Mouse (Mus musculus): ENCODE data around the gene Clic1.

The Clic1 gene

DNA sequence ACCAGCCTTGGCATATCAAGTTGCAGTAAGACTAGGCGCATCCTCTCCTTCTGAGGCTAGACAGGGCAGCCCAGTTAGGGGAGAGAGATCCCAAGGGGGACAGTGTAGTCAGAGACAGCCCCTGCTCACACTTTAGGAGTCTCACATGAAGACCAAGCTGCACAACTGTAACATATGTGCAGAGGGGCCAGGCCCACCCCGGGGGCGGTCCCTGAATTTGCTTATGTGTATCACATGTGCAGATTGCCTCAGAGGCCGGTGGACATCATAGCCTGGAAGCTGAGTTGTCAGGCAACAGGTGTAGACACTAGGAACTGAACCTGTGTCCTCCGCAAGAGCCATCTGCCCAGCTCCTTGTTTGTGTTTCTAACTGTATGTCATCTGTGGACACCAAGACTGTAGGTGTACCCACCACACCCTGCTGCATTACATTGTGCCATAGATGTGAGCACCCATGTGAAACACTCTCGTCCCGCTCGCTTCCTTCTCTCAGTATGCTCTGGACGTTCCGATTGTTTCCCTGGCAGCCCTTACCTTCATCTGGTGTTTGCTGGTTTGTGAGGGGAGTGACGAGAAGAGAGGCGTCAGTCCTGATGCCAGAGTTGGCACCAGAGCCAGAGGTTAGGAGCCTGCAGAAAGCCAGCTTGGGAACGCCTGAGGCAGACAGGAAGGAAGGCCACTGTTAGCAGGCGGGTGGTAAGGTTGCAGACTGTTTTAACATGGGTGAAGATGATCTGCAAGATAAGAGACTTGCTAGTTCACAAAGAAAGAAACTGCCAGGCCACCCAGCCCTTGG, 42.8 kb downstream of the Clic1 start:
- DNase-seq, result no peak

DNA sequence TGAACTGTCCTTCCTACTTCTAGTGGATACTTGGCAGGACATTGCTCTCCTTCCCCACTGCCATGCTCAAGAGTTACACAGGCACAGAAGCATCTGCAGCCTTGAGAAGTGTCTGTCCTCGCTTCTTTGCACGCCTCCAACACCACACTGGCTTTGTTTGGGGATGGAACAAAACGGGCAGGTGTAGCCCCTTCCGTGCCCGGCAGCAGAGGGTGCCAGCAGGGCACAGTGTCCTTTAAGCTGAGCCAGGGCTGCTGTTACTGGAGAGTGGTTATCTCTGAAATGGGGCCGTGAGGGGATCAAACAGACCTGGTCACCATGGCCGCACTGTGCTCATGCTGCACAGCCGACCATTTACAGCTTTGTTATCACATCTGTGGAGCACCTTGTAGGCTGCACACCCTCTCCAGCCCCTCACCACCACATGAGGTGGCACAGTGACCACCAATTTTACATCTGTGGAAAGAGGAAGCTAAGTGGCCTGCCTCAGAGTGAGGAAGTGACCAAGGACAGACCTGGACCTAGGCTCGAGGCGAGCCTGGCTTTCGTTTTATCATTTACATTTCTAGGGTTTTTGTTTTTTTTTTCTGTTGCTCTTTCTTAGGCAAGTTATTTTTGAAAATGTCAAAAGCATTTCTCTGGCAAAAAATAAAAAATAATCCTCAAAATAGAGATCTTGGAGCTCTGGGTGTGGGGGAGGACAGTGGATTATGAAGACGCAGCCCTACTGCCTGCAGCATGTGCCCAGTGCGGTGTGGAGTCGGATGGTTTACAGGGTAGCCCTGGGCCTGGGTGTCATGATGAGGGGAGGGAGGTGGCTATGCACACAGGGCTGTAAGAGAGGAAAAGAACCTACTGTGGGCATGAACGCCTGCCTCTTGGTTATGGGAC, 45.0 kb downstream of the Clic1 start:
- no peak for DNase-seq

DNA sequence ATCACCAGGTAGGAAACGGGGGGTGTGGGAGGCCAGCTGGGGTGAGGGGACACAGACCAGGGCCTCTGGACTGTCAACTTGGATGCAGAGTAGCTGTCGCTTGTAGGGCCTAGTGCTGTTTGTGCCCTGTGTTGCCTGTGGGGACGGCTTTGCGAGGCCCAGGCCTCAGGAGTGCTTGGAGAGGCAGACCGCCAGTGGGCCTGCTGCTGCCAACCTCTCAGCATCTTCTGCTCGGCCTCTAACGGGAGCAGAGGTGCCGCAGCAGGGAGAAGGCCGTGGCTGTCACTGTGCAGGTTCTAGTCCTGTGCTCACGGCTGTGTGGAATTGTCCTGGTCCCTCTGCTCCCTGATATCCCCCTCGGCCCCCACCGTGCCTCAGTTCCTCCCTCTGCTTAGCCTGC, 46.8 kb downstream of the Clic1 start:
- no peak for DNase-seq

DNA sequence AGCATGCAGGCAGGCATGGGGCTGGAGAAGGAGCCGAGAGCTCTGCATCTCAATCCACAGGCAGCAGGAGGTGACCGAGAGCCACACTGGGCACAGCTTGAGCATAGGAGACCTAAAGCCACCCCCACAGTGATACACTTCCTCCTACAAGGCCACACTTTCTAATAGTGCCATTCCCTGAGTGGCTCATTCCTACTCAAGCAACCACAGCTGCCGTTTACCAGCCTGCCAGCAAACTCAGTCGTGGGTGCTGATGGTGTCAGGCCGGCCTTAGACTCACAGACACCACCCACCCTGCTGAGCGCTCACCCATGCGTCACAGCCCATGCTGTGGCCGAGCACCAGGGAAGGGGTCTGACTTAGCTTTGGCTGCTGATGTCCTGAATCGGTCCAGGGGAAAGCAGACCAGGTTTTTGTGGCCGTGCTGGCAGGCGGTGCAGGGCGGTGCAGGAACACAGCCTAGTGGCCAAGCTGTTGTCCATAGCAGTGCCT, 47.4 kb downstream of the Clic1 start:
- no peak for DNase-seq

- DNase-seq, result no peak
These were observed 50.5 kb downstream of the Clic1 start for GRCm38 (mm10) chr17:35100196-35100765.

DNA sequence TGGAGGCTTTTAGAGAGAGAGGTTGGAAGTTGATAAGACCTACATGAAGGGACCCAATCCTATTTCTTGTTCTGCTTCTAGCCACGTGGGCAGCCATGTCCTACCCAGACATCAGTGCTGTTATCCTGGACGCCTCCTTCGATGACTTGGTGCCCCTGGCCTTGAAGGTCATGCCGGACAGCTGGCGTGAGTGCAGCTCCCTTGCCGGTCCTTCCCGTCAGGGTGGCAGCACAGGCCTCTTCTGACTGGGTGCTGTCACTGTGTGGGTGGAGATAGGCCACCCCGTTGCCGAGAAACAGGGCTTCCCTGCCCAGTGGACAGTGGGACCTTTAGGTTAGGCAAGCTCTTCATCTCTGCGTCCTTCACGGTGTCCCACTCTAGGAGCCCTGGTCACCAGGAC, 51.4 kb downstream of the Clic1 start:
- no peak for DNase-seq

DNA sequence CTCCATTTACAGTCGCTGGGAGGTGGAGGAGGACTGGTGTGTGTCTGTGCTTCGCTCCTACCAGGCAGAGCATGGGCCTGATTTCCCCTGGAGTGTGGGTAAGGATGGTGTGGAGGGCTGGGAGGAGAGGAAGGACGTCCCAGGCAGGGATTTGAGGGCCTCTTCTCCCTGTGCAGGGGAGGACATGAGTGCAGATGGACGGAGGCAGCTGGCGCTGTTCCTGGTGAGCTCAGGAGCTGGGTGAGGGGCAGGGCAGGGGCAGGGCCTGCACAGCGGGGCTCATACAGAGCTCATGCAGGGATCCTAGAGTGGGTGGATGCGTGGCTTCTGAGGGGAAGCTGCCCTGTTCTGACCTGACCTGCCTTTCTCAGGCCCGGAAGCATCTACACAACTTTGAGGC, 52.5 kb downstream of the Clic1 start:
- DNase-seq, result no peak

- DNase-seq, result no peak
These were observed 53.5 kb downstream of the Clic1 start for GRCm38 (mm10) chr17:35103221-35103690.

- no peak for DNase-seq
These were observed 54.3 kb downstream of the Clic1 start for GRCm38 (mm10) chr17:35104079-35104478.

DNA sequence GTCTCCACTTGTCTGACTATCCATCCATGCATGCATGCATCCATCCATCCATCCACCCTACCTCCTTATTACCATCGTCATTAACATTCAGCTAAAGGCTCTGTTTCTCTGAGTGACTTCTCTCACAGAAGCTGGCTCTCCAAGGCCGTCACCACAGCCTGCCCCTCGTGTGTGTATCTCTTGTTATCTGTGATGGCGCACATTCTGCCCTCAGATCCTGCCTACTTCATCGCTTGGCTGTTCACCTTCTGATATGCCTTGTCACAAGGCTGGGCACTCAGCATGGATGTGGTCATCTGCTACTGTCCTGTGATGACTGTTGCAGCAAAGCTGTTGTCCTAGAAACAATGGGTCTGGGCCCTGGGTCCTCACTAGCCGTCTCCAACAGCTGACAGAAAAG, 55.0 kb downstream of the Clic1 start:
- no peak for DNase-seq

DNA sequence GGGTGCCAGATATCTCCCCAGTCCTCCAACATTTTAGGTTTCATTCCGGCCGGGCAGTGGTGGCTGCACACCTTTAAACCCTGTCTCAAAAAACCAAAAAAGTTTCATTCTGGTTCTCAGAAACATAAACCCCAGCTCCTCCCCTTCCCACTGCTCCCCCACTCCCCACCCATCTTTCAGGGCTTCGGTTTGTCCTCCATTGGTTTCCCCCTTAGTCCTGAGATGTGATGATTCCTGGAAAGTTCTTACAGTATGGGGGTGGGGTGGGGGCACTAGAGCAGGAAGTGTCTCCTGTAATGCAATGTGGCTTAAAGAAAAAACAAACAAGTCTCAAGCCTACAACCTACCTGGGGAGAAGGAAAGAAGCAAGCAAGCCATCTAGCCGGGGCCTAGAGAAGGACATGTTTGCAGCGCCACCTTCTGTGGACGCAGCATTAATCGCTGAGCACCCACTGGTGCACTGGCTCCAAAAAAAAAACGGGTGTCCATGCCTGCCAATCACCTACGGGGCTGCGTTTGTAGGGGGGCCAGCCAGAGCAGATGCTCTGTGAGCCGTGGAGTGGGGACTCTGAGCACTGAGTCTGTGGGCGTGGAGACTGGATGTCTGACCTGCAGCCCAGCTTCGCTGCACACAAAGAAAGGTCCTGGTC, 56.1 kb downstream of the Clic1 start:
- peak; percentile 73 for DNase-seq

GRCm38 (mm10) chr17:35106522-35106921, 56.8 kb downstream of the Clic1 start:
- no peak for DNase-seq

DNA sequence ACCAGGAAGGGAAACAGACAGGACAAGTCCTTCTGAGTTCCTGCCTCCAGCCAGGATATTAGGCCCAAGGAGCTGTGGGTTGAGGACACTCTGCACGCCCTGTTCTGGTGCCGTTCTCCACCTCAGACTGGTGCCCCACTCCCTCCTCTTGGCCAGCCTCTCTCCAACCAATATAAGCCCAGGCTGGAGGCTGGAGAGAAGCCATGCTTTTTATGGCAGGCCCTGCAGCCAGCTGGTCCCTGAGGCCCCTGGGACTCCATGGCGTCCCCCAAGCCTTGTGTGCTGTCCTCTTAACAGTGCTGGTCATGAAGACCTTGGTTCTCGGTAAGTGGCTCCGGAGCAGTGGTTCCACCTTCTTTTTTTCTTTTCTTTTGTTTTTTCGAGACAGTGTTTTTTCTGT, 58.3 kb downstream of the Clic1 start, which contains the start of gene Ly6g5c:
TSS of gene Ly6g5c (plus strand) at position 183 of the 400 bp plus-strand sequence.
- DNase-seq, result no peak
